Mouse (Mus musculus) lung, postnatal 10 days (tissue): ENCODE measurements at regions not wholly inside any gene's neighbourhood (a gene's known extent, or its start where the extent isn't known, plus 50 kb on each side); places are given as distances from the start of the nearest gene placed in this dataset.

Source experiments
- DNase-seq: peaks from one replicate; pipeline ENCODE4 v3.0.0; 2021

GRCm38 (mm10) chr6:117574146-117574545 is 266.8 kb upstream of the Zfp637 start:
- no peak for DNase-seq

- DNase-seq: no peak
These were observed 265.9 kb upstream of the Zfp637 start for GRCm38 (mm10) chr6:117575057-117575456.

GRCm38 (mm10) chr6:117576021-117576420 is 265.0 kb upstream of the Zfp637 start:
- DNase-seq: no peak

- DNase-seq: no peak
These were observed 263.1 kb upstream of the Zfp637 start for GRCm38 (mm10) chr6:117577539-117578521.

GRCm38 (mm10) chr6:117580951-117581350 is 260.0 kb upstream of the Zfp637 start:
- no peak for DNase-seq

- DNase-seq: no peak
These were observed 257.9 kb upstream of the Zfp637 start for GRCm38 (mm10) chr6:117583121-117583520.

- no peak for DNase-seq
These were observed 256.4 kb upstream of the Zfp637 start for GRCm38 (mm10) chr6:117584563-117584962.

- DNase-seq: no peak
These were observed 244.7 kb upstream of the Zfp637 start for GRCm38 (mm10) chr6:117596166-117596840.

GRCm38 (mm10) chr6:117604834-117605233 is 236.1 kb upstream of the Zfp637 start:
- DNase-seq: no peak

GRCm38 (mm10) chr6:117605685-117606084 is 235.3 kb upstream of the Zfp637 start:
- no peak for DNase-seq

- no peak for DNase-seq
These were observed 234.8 kb upstream of the Zfp637 start for GRCm38 (mm10) chr6:117606211-117606610.

- DNase-seq: no peak
These were observed 234.0 kb upstream of the Zfp637 start for GRCm38 (mm10) chr6:117607023-117607422.

- no peak for DNase-seq
These were observed 231.2 kb upstream of the Zfp637 start for GRCm38 (mm10) chr6:117609476-117610404.

GRCm38 (mm10) chr6:117611281-117611680 is 229.7 kb upstream of the Zfp637 start:
- no peak for DNase-seq

GRCm38 (mm10) chr6:117611965-117612364 is 229.0 kb upstream of the Zfp637 start:
- no peak for DNase-seq

- DNase-seq: no peak
These were observed 228.6 kb upstream of the Zfp637 start for GRCm38 (mm10) chr6:117612421-117612820.

- no peak for DNase-seq
These were observed 227.2 kb upstream of the Zfp637 start for GRCm38 (mm10) chr6:117613656-117614350.

- DNase-seq: no peak
These were observed 226.6 kb upstream of the Zfp637 start for GRCm38 (mm10) chr6:117614386-117614785.

GRCm38 (mm10) chr6:117617168-117617567 is 223.8 kb upstream of the Zfp637 start:
- DNase-seq: peak; percentile 16

- no peak for DNase-seq
These were observed 223.0 kb upstream of the Zfp637 start for GRCm38 (mm10) chr6:117617951-117618350.

GRCm38 (mm10) chr6:117619606-117620005 is 221.4 kb upstream of the Zfp637 start:
- no peak for DNase-seq

- no peak for DNase-seq
These were observed 218.5 kb upstream of the Zfp637 start for GRCm38 (mm10) chr6:117622446-117622845.
